Mouse (Mus musculus): ENCODE results near the gene Ssbp1. TPM values are rescaled to one million over a fixed set of nuclear protein-coding genes. Genes with fewer than 3 reads are reported as not detected.

Ssbp1 gene
- total RNA-seq, 2 experiments from 2014 or later, result 47.4 to 48.1 TPM

- peak in 1 of 2 experiments; percentile 13 for DNase-seq
Measured at GRCm38 (mm10) chr6:40454436-40455041, 16.6 kb upstream of the Ssbp1 start.

GRCm38 (mm10) chr6:40465710-40466109 is 5.4 kb upstream of the Ssbp1 start:
- no peak for DNase-seq

DNA sequence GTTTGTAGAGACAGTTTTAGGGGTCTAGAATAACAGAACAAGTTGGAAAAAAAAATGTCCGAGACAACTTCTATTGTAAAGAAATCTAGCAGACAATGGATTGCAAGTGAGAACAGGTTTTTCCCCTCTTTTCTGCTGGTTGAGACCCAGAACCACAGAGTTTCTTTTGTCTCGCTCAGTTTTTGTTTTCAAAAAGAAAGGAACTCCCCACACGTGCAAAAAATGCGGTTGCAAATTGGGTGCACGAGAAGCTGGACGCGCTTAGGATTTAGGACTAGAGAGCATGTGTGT is 513 bp downstream of the Ssbp1 start:
- no peak for DNase-seq

DNA sequence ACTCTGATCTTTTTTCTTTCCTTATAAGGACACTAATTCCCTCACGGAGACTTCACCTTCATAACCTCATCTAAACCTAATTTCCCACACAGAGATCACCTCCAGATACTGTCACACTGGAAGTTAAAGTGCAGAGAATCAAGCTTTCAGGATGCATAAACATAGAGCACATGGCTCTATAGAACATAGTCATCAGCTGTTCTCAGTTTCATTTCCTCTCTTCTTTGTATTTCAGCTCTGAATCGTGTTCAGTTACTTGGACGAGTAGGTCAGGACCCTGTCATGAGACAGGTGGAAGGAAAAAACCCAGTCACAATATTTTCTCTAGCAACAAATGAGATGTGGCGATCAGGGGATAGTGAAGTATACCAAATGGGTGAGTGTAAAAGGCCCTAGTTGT is 5.0 kb downstream of the Ssbp1 start:
- no peak for DNase-seq

DNA sequence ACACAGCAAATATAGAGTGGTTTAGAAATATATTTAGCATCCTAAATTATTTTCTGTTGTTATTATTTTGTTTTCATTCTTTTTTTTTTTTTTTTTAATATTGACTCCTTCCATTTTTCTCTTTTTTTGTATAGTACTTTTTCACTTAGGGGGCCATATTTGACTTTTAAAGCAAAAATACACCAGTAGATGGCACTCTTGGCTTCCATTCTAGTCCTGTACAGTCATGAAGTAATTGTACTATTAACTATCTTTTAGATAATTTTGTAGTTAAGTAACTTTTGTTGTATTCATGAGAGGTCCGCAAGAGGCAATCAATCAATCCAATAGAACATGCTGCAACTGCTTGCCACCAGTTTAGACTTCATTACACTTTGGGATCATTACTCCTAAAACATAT is 8.6 kb downstream of the Ssbp1 start:
- no peak for DNase-seq

DNA sequence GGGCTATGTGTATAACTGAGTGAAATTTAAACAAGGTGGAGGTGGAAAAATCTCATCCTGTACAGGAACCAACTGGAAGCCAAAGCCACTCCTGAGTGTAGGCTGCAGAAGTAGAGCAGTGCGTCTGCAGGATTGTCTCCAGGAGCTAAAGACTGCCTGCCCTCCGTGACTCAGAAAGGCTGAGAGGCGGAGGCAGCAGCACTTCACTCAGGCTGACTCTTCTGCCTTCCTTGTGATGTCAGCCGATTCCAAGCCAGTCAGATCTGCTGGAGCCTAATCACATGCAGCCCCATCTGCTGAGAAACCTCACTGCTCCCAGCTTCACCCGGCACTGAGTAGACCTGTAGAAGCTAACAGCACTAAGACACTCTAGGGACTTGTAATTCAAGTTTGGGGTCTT is 11.2 kb downstream of the Ssbp1 start:
- DNase-seq, result no peak

DNA sequence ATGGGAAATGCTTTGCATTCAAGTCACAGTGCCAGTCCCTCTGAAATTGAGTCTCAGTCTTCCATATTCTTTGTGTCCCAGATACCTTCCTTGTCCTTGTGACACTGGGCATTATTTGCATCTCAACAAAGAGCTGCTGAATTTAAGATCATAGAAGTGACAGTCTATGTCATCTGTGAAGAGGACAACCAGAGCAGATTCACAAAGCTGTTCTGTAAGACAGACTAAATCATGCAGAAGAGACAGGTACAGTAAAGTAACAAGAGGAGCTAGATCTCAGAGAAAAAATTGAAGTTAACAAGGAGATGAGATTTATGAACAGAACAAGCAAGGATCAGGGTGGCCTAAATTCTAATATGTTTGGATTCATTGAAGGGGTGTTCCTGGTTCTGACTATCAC is 19.8 kb downstream of the Ssbp1 start, which contains the start of gene Tas2r137:
Gene Tas2r137, plus strand, starts transcription at position 301 of the 400 bp plus-strand sequence.
- no peak for DNase-seq

DNA sequence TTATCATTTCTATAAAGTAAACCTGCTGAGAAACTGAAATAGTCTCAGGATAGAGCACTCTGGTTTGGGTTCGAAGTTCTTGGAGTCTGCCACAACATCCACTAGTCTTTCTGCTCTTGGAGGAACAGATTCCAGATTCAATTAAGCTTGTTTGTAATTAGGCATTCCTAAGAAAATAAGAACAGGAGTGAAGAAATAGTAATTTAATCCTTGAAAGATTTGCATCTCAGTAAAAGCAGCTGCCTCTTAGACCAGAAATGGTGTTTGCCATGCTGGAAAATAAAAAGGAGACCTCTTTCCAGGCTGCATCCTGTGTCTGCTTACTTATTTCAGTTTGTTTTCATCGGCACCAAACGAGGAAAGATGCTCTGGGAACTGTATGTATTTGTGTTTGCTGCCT is 22.1 kb downstream of the Ssbp1 start, which contains the start of gene Tas2r108:
Gene Tas2r108, plus strand, starts transcription at position 301 of the 400 bp plus-strand sequence.
- no peak for DNase-seq

GRCm38 (mm10) chr6:40519408-40519807 is 48.3 kb downstream of the Ssbp1 start, which contains the start of gene Prss37:
Gene Prss37, minus strand, starts transcription at chr6:40519508.
- no peak for DNase-seq

Other genes with a start within 250 kb of the Ssbp1 start
- 10 to 100 TPM; 23.5 to 43.0 TPM for gene Agk, start 146.2 kb upstream of the Ssbp1 start, total RNA-seq (2021)
- gene E330009J07Rik, start 35.2 kb upstream of the Ssbp1 start, total RNA-seq (2021), result 10 to 100 TPM; 11.9 to 15.4 TPM
- gene Wee2, start 32.3 kb upstream of the Ssbp1 start, total RNA-seq (2021), result not detected
- not detected for gene Tas2r137, start 19.9 kb downstream of the Ssbp1 start, total RNA-seq (2021)
- not detected for gene Tas2r108, start 22.2 kb downstream of the Ssbp1 start, total RNA-seq (2021)
- gene Prss37, start 48.2 kb downstream of the Ssbp1 start, total RNA-seq (2021), result not detected
- gene Olfr461, start 83.7 kb downstream of the Ssbp1 start, total RNA-seq (2021), result not detected
- not detected for gene Olfr460, start 98.1 kb downstream of the Ssbp1 start, total RNA-seq (2021)
- 1 to 10 TPM in 1 of 2 experiments, under 1 TPM in 1; 0.50 to 1.3 TPM for gene Clec5a, start 114.5 kb downstream of the Ssbp1 start, total RNA-seq (2021)
- not detected for gene Tas2r138, start 142.0 kb downstream of the Ssbp1 start, total RNA-seq (2021)
- 1 to 10 TPM in 1 of 2 experiments, under 1 TPM in 1; 0.63 to 2.0 TPM for gene Mgam, start 157.5 kb downstream of the Ssbp1 start, total RNA-seq (2021)

Data from adrenal gland, postnatal 36 days (tissue).